Mouse (Mus musculus) kidney, adult 8-10 months (tissue): ENCODE measurements around the gene Spata13.

ENCODE experiments used
- DNase-seq, 2 experiments: peaks; one replicate each; pipeline ENCODE4 v3.0.0; 2022

Gene Spata13

DNA sequence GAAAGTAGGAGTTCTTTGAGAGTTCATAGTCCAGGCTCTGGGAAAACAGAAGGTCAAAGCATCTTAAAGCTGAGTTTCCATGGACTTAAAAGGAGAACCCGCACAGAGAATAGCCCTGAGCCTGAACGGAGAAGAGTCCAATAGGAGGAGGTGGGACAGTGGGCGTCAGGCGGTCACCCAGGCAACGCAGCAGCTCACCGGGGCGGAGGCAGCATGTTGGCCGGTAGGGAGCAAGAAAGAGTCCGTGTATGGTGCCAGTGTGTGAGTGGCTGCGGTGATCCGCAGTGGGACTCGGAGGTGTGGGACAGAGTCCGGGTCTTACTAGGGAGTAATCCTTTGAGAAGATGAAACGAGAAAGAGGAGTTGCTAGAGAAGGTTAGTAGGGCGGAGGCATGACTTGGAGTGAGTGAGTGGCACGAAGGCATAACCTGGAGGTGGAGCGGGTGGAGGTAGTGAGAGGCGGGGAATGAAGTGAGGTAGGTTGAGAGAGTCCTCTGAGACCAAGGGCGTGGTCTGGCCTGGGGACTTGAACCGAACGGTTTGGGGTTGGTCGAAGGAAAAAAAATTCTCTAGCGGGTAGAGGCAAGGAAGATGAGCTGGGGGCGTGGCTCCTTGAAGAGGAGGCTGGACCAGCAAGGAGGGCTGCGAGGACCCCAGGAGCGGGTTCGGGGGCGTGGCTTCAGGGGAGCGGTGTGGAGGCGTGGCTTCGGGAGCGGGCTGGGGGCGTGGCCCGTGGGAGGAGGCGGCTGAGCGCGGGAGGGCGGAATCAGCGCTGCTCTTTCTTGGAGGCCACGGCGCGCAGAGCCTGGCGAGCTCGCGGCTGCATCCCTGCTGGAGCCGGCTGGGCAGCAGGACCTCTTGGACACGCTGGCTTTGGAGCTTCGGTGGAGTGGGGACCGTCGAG is at the start of gene Spata13:
Gene Spata13, plus strand, starts transcription at position 41 of the 904 bp plus-strand sequence.
- DNase-seq: peak; percentile 92 to 94

DNA sequence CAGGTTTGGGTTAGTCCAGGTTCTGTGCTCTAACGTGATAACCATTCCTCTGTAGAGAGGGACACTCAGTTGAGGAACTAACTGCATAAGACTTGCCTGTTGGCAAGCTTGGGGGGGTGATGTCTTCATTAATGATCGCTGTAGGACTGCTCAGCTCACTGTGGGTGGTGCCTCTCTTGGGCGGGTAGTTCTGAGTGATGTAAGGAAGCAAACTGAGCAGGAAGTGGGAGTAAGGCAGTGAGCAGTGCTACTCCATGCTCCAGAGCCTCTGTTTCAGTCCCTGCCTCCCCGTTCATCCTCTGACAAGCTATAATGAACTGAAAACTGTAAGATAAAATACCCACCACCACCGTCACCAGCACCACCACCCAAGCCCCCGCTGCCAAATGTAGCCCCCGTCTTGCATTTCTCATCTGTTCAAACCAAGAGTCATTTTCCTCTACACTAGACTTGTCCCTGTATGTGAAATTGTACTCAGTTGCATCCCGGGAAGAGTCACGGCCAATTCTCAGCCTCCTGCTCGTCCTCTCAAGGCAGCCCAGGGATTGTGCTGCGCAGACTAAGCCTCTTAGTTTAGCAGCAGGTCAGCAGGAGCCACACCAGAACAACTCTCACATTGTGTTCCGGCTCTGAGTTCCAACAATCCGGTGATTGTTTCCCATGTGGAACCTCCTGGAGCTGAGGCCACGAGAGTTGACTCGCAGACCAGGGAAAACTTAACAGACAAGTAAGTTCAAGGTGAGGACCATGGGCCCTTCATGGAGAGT is 46.9 kb upstream of the Spata13 start:
- no peak for DNase-seq

DNA sequence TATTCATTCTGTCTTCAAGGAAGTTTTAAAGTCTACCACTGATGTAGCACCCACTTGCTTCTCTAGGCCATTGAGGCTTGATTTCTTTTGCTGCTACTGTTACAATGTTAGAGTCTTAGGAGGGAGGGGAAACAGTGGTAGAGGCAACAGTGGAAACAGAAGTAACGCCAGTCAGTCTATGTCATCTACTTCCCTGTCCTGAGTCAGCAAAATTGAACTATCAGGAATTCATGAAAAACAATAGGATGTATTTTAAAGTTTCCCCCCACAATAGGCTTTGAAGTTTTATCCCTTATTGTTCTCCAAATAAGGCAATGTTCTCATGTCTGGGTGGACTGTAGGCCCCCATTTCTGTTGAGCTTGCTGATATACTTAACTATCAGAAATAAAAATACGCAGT is 44.8 kb upstream of the Spata13 start:
- DNase-seq: no peak

DNA sequence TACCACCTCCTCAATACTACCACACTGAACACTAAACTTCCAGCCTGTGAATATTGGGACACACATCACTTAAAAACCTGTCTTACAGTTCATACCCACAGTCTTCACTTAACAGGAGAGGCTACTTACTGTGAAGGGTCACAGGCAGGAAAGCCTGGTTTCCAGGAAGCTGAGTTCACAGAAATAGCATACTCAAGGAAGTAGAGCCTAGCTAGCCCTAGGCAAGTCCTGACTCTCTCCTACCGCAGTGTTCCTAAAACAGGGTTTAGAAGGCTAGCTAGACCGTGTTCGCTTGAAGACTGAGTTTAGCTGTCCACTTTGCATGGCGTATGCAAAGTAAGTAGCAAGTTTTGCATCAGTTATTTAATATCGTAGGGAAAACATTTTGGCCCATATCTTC is 41.5 kb upstream of the Spata13 start:
- DNase-seq: no peak

DNA sequence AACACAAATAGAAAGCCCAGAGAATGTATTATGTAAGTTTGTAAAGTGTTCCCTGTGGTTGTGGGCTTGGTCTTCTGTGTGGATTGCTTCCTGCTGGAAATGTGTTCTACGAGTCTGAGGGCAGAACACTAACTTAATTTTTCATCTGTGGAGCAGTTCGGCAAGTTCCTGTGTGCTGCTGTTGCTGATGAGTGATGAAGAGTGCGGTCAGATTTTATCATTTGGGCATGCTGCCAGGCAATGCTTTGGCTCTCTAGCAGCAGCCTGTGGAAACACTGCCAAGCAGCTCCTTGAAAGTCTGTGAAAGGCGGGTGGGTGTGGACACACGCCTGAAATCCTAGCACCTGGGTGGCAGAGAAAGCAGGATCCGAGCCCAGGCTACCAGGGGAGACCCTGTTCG is 41.0 kb upstream of the Spata13 start:
- DNase-seq: peak; percentile 62 to 65

DNA sequence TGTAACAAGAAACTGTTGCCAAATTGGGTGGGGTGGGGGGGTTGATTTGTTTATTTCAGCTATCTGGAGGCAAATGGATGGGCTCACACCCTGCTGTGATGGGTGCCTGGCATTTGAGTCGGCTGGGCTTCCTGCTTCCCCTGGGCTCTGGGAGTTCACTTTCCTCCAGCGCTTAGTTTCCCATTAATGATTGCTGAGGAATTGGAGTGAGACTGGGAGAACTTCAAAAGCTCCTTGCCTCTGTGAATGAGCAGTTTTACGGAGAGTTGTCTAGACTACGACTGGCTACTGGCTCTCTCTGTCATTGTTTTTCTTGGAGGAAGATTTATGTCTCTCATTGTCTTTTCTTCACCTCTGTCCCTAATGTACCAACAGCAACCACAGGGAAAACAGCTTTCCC is 36.2 kb upstream of the Spata13 start:
- DNase-seq: peak; percentile 40 to 63

DNA sequence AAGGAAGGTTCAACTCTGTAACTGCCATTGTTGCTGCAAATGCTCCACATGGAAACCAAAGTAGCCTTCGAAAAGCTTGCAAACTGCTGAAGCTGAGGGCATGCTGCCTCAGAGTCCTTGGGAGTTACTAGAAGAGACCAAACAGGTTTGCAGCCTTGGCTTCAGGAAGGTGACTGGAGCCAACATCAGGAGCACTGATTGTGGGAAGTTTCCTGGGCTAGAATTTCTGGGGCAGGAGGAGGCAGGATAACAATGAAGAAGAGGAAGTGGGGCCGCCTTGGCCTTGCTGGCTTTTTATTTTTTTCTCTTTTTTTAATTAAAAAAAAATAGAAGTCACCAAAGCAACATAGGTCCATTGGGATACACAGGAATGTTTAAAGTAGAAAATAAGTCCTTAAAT is 34.8 kb upstream of the Spata13 start:
- DNase-seq: peak; percentile 17 to 27

DNA sequence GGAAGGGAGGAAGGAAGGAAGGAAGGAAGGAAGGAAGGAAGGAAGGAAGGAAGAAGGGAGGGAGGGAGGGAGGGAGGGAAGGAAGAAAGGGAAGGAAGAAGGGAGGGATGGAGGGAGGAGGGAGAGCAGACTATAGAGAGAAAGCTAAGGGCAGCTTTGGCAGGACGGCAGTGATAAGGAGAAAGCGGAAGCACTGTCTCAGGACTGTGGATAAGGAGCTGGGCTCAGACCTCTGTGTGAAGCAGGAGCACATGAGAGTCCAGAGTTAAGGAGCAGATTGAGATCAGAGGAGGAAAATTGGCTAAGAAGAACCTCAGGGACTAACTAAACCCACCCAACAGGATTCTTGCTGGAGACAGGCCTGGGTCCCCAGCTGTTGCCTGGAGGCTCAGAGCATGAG is 28.2 kb upstream of the Spata13 start:
- DNase-seq: no peak

DNA sequence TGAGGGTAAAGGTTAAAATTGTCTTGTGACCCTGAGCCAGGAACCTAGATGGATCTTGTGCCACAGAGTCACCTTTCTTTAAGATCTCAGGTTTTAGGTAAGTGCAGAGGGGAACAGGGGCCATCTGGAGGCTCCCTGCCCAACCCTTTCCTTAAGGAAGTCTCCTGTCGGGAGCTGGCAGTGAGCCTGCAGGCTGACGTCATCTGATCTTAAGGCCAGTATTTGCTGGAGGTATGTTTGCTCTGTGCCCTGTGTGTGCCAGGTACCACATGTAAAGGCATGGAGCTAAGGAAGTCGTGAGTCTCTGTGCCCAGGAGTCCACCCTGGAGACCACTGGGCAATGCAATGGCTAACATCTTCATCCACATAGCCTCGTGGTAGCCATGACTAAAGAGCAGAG is 27.6 kb upstream of the Spata13 start:
- DNase-seq: peak in 1 of 2 experiments; percentile 42

DNA sequence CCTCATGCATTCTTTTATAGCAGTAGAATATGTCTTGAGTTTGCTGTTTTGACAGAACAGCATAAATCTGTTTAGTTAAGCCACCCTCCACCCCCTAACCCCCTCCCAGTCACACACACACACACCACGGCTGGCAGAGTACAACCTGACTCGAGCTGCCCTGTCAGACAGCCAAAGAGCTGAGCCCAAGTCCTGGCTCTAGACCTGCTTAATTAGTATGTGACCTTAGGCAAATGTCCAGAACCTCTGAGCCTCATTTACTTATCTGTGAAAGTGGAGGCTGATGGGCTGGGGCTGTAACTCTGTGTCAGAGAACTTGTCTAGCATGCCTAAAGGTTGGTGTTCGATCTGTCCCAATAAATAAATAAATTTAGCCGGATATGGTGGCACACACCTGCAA is 26.1 kb upstream of the Spata13 start:
- DNase-seq: no peak

DNA sequence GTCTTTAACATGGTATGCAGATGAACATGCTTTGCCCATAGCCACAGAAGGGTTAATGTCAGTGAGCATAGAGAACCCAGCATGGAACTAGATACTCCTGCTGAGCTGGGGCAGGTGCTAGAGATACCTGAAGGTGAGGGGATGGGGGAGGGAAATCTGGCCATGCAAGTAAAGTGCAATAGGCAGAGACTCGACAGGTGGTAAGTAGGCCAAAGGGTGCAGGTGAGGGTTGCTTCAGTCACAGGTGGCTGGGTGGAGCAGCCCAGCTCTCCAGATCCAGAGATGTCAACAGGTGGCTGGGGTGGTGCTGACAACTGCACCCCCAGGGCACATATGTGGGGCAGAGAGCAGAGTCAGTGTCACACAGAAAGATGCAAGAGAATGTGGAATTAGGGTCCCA is 24.6 kb upstream of the Spata13 start:
- no peak for DNase-seq

DNA sequence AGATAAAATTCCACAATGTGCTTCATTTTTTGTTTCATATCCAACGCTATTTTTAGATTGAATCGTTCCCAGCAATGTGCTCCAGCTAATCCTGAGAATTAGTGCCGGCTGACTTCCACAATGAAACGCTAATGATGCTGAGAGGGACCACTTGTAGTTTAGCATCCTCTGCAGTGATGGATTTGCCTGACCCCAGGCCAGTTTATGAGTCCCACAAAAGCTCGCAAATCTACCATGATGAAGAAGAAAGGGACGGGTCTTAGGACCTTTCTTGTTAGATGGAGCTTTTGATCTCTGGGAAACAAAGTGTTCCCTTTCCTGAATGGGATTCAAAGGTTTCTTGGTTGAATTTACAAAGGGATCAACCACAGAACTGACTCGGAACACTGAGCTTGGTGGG is 21.1 kb upstream of the Spata13 start:
- no peak for DNase-seq

DNA sequence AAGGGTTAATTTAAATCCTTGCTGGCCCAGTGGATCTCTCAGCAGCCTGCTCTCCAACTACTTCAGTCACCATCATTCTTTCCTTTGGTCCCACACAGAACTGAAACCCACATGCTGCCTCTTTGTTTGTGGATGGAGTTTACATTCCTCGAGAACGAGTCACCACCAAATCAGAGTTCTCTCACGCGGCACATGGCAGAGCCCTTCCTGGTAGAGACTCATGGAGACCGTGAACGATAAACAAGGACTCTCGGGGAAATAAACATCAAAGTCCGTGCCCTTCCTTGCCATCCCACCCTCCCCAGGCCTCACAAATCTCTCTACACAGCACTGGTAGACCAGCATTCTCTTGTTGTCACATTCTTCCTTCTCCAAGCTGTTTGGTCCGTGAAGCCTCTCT is 12.7 kb upstream of the Spata13 start:
- DNase-seq: no peak

DNA sequence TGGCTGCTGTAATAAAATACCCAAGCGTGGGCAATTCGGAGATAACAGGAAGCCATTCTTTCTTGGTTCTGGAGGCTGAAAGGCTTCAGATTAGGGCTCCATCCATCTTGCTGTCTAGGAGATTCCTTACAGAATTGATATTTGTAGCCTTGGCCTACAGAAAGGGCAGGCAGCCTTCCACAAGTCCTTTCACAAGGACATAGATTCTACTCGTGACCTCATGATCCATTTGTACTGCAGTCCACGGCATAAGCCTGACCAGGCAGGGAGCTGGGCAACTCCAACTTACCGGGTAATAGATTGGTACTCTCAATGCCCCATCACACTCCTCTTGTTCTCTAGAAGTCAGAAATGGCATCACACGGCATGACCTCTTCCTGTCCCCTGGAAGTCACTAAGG is 8.3 kb upstream of the Spata13 start:
- no peak for DNase-seq

DNA sequence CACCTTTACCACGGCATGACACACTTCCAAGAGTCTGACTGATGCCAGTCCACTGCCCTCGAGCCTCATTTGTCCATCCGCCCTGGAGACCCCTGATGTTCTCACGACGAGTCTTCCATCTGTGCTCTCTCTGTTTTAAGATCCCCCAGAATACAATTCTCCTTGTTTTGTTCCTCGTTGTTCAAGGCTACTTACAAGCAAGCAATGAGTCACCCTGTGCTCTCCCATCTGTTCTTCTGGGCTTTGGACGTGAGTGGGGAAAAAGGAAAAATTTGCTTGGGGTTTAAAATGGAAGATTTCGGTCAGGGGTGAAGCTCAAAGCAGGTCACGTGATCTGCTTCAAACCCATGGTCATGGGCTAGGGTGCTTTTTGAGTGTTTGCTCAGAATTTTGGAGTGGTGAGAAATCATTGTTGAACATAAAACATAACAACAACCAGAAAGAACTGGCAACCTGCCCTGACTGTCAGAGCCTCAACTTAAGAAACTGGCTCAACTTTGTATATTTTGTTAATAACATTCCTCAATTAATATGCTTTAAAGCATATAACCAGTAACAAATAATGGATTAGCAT is 3.8 kb upstream of the Spata13 start:
- no peak for DNase-seq

DNA sequence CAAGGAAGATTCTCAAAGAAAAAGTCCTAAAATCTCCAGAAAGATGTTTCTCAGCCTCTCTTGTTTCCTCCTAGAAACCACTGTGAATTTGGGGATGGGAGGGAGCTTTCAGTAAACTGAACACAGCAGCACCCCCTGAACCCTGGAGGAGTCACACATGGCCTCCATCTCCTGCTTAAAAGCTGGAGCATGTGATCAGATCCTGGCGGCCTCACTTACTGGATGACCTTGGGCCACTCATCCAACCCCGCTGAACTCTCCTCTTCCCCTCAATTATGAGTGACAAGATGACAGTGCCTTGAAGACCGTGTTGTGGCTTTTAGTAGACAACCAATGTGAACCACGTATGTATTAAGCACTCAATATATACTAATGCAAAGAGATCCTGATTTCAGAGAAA is 2.8 kb upstream of the Spata13 start:
- no peak for DNase-seq

DNA sequence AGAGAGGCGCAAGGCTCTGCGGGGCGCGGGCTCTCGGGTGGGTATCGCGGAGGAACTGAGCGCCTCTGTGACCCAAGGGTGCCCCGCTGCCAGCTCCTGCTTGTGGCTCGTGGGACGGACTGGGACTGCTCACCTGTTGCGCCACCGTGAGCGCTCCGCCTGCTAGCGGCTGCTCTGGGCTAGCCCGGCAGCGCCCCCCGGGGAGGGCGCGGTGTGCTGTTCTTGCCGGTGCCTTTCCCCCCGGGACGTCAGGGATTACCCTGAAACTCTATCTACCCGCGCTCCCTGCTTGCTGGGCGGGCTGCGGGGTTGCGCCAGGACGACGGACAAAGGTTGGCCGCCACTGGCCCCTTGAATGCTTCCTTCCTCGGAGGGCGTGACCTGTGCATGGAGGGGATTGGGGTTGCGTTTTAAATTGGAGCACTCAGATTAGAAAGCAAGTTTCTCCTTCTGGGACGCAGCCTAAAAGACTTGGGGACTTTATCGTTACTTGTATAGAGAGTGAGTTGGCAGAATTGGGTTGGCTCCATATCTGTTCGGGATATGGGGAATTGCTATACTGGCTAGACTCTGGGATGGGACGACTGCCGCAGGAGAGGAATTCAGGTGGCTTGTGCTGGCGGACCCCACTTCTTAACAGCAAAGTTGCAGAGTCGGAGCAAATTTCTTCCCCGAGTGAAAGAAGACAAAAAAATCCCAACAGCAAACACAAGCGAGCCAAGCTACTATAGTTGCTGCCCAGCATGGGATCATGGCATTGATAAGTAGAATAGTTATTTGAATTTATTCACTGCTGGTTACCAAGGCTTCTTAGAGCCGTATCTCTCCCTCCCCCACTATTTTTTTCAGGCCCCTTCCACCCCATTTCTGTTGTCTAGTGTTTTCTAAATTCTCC is 1.3 kb downstream of the Spata13 start:
- DNase-seq: peak; percentile 65 to 66

DNA sequence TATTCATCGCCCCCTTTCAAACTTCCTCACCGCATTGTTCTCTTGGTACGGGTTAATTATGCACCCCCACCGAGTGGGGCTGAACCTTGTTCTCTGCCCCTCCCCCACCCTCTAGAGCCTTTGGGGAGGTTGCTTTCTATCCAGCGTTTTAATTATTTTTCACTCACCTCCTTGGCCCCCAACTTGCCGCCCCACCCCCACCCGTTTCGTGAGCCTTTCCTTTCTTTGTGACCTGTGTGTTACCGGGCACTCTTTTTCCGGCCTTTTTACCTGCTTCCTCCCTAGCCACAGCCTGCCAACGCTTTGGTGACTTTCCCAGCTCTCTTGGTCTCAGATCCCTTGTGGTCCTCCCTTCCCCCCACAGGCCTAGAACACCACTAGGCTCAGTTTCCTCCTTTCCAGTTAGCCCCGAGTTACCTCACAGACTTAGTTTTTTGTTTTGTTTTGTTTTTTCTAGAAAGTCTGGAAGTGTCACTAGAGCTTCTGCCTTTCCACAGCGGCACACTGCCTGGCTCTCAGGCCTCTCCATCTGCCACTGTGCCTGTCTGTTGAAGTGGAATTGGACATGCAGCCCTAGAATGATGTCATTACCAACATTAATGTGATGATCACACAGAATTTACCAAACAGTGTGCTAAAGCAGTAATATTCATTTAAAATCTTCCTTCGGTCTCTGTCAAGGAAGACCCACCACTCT is 2.3 kb downstream of the Spata13 start:
- peak; percentile 50 to 54 for DNase-seq

DNA sequence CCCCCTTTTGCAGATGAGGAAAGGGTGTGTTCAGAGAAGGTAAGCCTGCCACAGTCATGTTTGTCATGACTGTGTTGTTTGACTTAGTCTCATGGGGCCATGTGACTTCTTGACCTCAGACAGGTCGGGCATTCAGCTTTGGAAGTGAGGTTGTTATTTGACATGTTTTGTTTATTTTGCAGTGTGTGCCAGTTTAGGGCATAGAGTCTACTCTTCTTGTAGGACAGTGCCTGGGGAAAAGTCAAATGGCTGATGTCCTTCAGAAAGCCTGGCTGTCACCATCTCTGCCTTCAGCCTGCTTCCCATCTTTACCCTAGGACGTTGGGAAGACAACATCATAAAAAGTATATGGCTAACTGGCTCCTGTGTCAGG is 2.8 kb downstream of the Spata13 start:
- DNase-seq: peak in 1 of 2 experiments; percentile 32

DNA sequence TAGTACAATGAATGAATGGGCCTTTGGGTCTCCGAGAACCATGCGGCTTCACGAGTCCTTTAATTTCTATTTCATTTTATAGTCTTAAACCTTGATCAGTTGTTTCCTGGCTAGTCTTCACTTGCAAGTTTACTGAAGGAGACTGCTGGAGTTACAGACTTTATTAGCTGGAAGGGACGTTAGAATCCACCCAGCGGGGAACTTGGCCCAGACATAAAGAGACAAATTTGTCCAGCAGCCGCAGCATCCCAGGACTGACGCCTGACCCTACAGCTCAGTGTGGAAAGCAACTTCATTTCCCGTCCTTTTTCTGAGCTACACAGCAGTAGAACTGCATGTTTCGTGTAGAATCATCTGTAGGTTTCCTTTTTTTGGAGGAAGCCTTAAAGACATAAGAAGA is 3.2 kb downstream of the Spata13 start:
- DNase-seq: no peak

DNA sequence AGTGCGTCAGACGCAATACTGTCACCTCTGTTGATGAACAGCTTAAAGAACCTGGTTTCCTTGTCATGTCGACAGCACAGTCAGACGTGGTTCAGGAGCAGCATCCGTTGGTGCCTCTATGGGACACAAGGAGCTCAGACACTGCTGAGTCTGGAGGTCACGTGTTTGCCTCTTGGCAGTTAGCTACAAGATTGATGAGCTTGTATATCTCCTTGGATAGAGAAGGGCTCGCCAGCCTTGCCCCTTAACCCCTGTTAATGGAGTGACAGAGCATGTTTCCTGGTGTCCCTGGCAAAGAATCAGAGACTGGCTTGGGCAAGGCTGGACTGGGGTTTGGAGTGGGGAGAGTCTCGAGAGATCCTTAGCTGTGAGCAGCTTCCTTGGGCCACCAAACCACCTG is 4.4 kb downstream of the Spata13 start:
- peak; percentile 68 to 76 for DNase-seq

DNA sequence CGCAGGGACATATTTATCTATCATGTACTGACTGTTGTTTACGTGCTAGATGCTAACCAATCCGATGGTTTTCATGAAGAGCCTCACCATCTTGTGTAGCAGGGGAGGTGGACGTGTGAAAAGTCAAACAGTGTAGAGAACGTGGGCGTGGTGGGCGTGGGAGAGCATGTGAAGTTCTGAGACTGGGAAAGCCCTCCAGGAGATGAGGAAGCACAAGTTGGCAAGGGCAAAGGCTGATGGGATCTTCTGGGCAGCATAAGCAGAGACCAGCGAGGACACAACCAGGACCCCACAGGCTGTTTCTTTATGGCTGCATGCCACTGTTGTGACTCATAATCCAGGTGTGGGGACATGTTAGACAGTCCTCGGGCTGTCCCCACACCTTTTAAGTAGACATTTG is 5.4 kb downstream of the Spata13 start:
- DNase-seq: no peak
